Mouse (Mus musculus): ENCODE measurements around the gene Polr1e. TPM values are rescaled to one million over a fixed set of nuclear protein-coding genes. Genes with fewer than 3 reads are reported as not detected.
"Not testable (repeated sequence)": the region's sequence is repeated elsewhere in the genome, so short reads cannot be mapped to it uniquely, and the experiment has no call there.

Polr1e gene
- polyA plus RNA-seq, 1 experiment, result 11.5 TPM

- H3K4me1 ChIP-seq (ENCODE audit: control insufficient read depth, insufficient read depth, low read length), result no peaks in the 10 kb centered on the region
- no peak for TF ChIP-seq POLR2A (IDR thresholded peaks at IDR 0.05; ENCODE audit: borderline replicate concordance, insufficient read depth, low read length)
- TF ChIP-seq CTCF (IDR thresholded peaks at IDR 0.05; ENCODE audit: borderline replicate concordance, insufficient read depth, low read depth, low read length), result no peak
- no peak overlapping the region for H3K4me3 ChIP-seq (replicated peaks; ENCODE audit: insufficient read depth, low read depth, low read length)
- WGBS, result 54% methylated on average over 7 of the region's 7 CpGs
- H3K27ac ChIP-seq (ENCODE audit: insufficient read depth, low read length), result no peak overlapping the region
- no peaks in the 10 kb centered on the region for H3K27me3 ChIP-seq (ENCODE audit: control insufficient read depth, insufficient read depth, low read length)
- DNase-seq, result no peak
Observed at GRCm38 (mm10) chr4:45040795-45041194, 22.4 kb downstream of the Polr1e start.

GRCm38 (mm10) chr4:45046679-45047078 lies 28.3 kb downstream of the Polr1e start:
- WGBS, result 74% methylated on average over 5 of the region's 5 CpGs

GRCm38 (mm10) chr4:45047286-45047887 lies 29.0 kb downstream of the Polr1e start:
- no peak for TF ChIP-seq POLR2A (IDR thresholded peaks at IDR 0.05; ENCODE audit: borderline replicate concordance, insufficient read depth, low read length)
- TF ChIP-seq CTCF (IDR thresholded peaks at IDR 0.05; ENCODE audit: borderline replicate concordance, insufficient read depth, low read depth, low read length), result no peak
- no peak overlapping the region for H3K4me3 ChIP-seq (replicated peaks; ENCODE audit: insufficient read depth, low read depth, low read length)
- DNase-seq, result no peak
- no peak overlapping the region for H3K27ac ChIP-seq (ENCODE audit: insufficient read depth, low read length)
- H3K4me1 ChIP-seq (ENCODE audit: control insufficient read depth, insufficient read depth, low read length), result no peaks in the 10 kb centered on the region
- no peaks in the 10 kb centered on the region for H3K27me3 ChIP-seq (ENCODE audit: control insufficient read depth, insufficient read depth, low read length)
- WGBS, result 44% methylated on average over 9 of the region's 9 CpGs

More at GRCm38 (mm10) chr4:45046679-45047078, 28.3 kb downstream of the Polr1e start:
- Histone ChIP-seq H3K27me3 (ENCODE audit: control insufficient read depth, insufficient read depth, low read length) (no peaks in the 10 kb centered on the region), H3K4me1 (ENCODE audit: control insufficient read depth, insufficient read depth, low read length) (no peaks in the 10 kb centered on the region), H3K27ac (ENCODE audit: insufficient read depth, low read length) (no peak overlapping the region), H3K4me3 (replicated peaks; ENCODE audit: insufficient read depth, low read depth, low read length) (no peak overlapping the region)
- DNase-seq, result no peak
- TF ChIP-seq CTCF (IDR thresholded peaks at IDR 0.05; ENCODE audit: borderline replicate concordance, insufficient read depth, low read depth, low read length) (no peak), POLR2A (IDR thresholded peaks at IDR 0.05; ENCODE audit: borderline replicate concordance, insufficient read depth, low read length) (no peak)

- TF ChIP-seq CTCF (IDR thresholded peaks at IDR 0.05; ENCODE audit: borderline replicate concordance, insufficient read depth, low read depth, low read length) (no peak), POLR2A (IDR thresholded peaks at IDR 0.05; ENCODE audit: borderline replicate concordance, insufficient read depth, low read length) (no peak)
- 33% methylated on average over 9 of the region's 9 CpGs for WGBS
- H3K27me3 ChIP-seq (ENCODE audit: control insufficient read depth, insufficient read depth, low read length), result no peaks in the 10 kb centered on the region
- H3K4me3 ChIP-seq (replicated peaks; ENCODE audit: insufficient read depth, low read depth, low read length), result no peak overlapping the region
- H3K27ac ChIP-seq (ENCODE audit: insufficient read depth, low read length), result no peak overlapping the region
- no peak for DNase-seq
- no peaks in the 10 kb centered on the region for H3K4me1 ChIP-seq (ENCODE audit: control insufficient read depth, insufficient read depth, low read length)
Observed at GRCm38 (mm10) chr4:45047956-45048355, 29.6 kb downstream of the Polr1e start.

- Histone ChIP-seq H3K27me3 (ENCODE audit: control insufficient read depth, insufficient read depth, low read length) (no peaks in the 10 kb centered on the region), H3K4me3 (replicated peaks; ENCODE audit: insufficient read depth, low read depth, low read length) (no peak overlapping the region), H3K27ac (ENCODE audit: insufficient read depth, low read length) (no peak overlapping the region), H3K4me1 (ENCODE audit: control insufficient read depth, insufficient read depth, low read length) (peaks cover 17% of the 10 kb centered on the region)
- DNase-seq, result peak; percentile 17 to 23
- 21% methylated on average over 3 of the region's 3 CpGs for WGBS
- peak; percentile 46; the same call in 1 of the 2 replicates for TF ChIP-seq CTCF (IDR thresholded peaks at IDR 0.05; ENCODE audit: borderline replicate concordance, insufficient read depth, low read depth, low read length)
- TF ChIP-seq POLR2A (IDR thresholded peaks at IDR 0.05; ENCODE audit: borderline replicate concordance, insufficient read depth, low read length), result no peak
Observed at GRCm38 (mm10) chr4:45054862-45055261, 36.5 kb downstream of the Polr1e start.

GRCm38 (mm10) chr4:45055451-45055850 lies 37.1 kb downstream of the Polr1e start:
- Histone ChIP-seq H3K4me3 (replicated peaks; ENCODE audit: insufficient read depth, low read depth, low read length) (no peak overlapping the region), H3K27ac (ENCODE audit: insufficient read depth, low read length) (no peak overlapping the region), H3K27me3 (ENCODE audit: control insufficient read depth, insufficient read depth, low read length) (no peaks in the 10 kb centered on the region), H3K4me1 (ENCODE audit: control insufficient read depth, insufficient read depth, low read length) (peaks cover 17% of the 10 kb centered on the region)
- TF ChIP-seq CTCF (IDR thresholded peaks at IDR 0.05; ENCODE audit: borderline replicate concordance, insufficient read depth, low read depth, low read length) (no peak), POLR2A (IDR thresholded peaks at IDR 0.05; ENCODE audit: borderline replicate concordance, insufficient read depth, low read length) (no peak)
- 19% methylated on average over 8 of the region's 8 CpGs for whole genome bisulfite sequencing
- peak; percentile 47 to 49 for DNase-seq

GRCm38 (mm10) chr4:45063836-45064235 lies 45.5 kb downstream of the Polr1e start:
- H3K27me3 ChIP-seq (ENCODE audit: control insufficient read depth, insufficient read depth, low read length); H3K27ac ChIP-seq (ENCODE audit: insufficient read depth, low read length); H3K4me3 ChIP-seq (replicated peaks; ENCODE audit: insufficient read depth, low read depth, low read length); DNase-seq; H3K4me1 ChIP-seq (ENCODE audit: control insufficient read depth, insufficient read depth, low read length): not testable (repeated sequence)
- 94% methylated on average over 1 of the region's 1 CpGs for WGBS

- TF ChIP-seq CTCF (IDR thresholded peaks at IDR 0.05; ENCODE audit: borderline replicate concordance, insufficient read depth, low read depth, low read length) (no peak), POLR2A (IDR thresholded peaks at IDR 0.05; ENCODE audit: borderline replicate concordance, insufficient read depth, low read length) (no peak)
- WGBS, result 100% methylated on average over 2 of the region's 2 CpGs
- no peak for DNase-seq
- Histone ChIP-seq H3K27me3 (ENCODE audit: control insufficient read depth, insufficient read depth, low read length) (no peaks in the 10 kb centered on the region), H3K4me3 (replicated peaks; ENCODE audit: insufficient read depth, low read depth, low read length) (no peak overlapping the region), H3K27ac (ENCODE audit: insufficient read depth, low read length) (no peak overlapping the region), H3K4me1 (ENCODE audit: control insufficient read depth, insufficient read depth, low read length) (no peaks in the 10 kb centered on the region; the same call in 1 of the 2 replicates)
Observed at GRCm38 (mm10) chr4:45064577-45064976, 46.2 kb downstream of the Polr1e start.

All from cerebellum, adult 2 months (tissue).